Mouse (Mus musculus) spleen, postnatal 10 days (tissue): ENCODE measurements at regions not wholly inside any gene's neighbourhood (a gene's known extent, or its start where the extent isn't known, plus 50 kb on each side); places are given as distances from the start of the nearest gene placed in this dataset.

Experiments used
- DNase-seq, 2 experiments: peaks; one replicate each; pipeline ENCODE4 v3.0.0; 2021 to 2022; ENCODE audit warnings: low spot score in 2 of 2

- DNase-seq = no peak
These were observed 3461.5 kb upstream of the Gm7489 start for GRCm38 (mm10) chr15:50423082-50423665.

GRCm38 (mm10) chr15:50449604-50450003 is 3435.1 kb upstream of the Gm7489 start:
- DNase-seq = no peak

GRCm38 (mm10) chr15:50472626-50473025 is 3412.1 kb upstream of the Gm7489 start:
- no peak for DNase-seq

GRCm38 (mm10) chr15:50498716-50499115 is 3386.0 kb upstream of the Gm7489 start:
- no peak for DNase-seq

DNA sequence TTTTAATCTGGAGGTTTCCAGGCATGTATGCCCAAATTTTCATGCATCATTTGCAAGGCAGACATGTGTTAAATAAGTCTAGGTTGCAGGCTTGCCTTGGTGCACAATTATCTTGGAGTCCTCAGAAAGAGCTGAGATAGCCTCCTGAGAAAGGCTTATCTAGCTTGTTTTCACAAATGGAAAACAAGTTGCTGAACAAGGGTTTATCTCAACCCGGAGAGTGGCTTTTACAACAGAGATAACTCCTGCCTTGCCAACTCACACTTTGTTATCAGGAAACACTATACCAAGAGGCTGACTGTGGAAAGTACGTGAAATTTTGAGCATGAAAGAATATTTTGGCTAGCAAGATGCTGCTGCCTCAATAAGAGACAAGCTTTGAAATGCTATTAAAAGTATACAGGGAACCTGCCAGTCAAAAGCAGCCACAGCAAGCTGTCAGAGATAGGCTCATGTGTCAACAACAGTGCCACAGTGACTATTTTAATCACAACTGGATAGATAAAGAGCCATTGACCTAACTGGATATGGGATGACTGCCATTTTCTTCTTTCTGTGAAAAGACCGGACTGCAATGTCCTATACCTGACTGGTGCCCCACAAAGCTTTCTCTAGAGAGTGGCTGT is 3376.6 kb upstream of the Gm7489 start:
- DNase-seq = no peak

DNA sequence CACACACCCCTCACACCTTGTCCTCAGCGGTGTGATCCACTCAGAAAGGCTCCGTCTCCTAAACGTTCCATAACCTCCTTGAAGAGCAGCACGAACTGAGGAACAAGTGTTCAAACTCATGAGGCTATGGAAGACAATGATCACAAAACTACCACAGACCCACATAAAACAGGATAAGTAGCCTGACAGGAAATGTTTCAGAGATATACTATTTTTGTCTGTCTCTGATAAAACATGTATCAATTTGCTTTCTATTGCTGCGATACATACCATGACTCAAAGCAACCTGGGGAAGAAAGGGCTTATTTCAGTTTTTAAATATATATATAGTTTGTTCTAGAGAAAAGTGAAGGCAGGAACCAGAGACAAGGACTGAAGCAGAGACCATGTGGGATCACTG is 3371.7 kb upstream of the Gm7489 start:
- no peak for DNase-seq

GRCm38 (mm10) chr15:50524841-50525240 is 3359.9 kb upstream of the Gm7489 start:
- DNase-seq = no peak

- no peak for DNase-seq
These were observed 3350.2 kb upstream of the Gm7489 start for GRCm38 (mm10) chr15:50534490-50534889.

- no peak for DNase-seq
These were observed 3321.1 kb upstream of the Gm7489 start for GRCm38 (mm10) chr15:50563611-50564010.

DNA sequence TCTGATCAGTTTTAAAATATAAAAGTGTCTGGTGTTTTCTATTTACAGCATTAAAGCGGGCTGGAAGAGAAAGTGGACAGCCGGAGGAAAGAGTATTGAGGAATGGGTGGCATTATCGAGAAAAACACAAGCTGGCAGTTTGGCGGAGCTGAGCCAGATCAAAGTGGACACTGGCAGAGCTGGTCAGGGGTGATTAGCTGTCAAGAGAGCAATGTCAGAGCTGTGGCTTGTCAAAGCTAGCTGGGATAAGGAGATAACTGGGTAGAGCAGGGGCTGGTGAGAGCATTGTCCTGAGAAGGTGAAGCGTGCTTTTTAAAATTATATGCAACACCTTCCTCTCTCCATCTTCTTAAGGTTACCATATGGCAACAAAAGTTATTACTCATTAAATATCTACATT is 3303.9 kb upstream of the Gm7489 start:
- DNase-seq = no peak

DNA sequence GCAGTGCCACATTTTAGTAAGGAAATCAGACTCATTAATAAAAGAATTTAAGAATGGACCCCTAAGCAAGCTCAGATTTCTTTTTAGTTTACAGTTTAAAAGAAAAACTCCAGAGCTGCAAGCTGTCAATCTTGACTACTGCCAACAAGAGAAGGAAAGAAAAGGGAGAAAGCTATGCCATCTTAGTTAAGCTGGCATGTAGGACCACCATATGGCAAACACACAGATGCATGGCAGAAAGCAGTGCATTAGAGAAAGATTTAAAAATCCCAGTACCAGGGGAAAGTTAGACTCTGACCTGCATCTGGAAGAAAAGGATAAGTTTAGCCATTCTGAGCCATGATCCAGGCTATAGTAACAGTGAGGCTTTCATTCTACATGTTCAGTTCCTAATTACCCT is 3300.8 kb upstream of the Gm7489 start:
- DNase-seq = no peak

DNA sequence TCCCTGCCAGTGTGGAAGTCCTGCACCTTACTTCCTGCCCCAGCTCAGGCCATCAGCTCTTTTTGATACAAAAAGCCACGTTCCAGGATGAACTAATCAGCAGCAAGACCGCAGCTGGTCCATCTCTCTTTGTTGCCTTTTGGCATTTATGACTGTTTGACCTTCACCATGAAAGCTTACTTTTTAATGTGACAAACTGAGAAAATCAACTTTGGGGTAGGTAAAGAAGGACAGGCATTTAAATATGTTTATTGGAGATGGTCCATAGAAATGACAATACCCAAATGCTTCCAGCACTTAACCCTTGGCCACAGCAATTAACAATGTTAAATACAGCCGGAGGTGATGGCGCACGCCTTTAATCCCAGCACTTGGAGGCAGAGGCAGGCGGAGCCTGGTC is 3299.2 kb upstream of the Gm7489 start:
- no peak for DNase-seq
